Mouse (Mus musculus) hindbrain, postnatal 0 days (tissue): ENCODE data around the gene Cryl1. TPM values are rescaled to one million over a fixed set of nuclear protein-coding genes. Genes with fewer than 3 reads are reported as not detected.

Source experiments
- ATAC-seq: fragments of 200-750 bp; cut with Nextera tagmentation; 2 replicates; pipeline ENCODE4 v1.8.0; 2017; ENCODE audit warnings: mild to moderate bottlenecking, moderate TSS enrichment, moderate library complexity
- DNase-seq: peaks from one replicate; pipeline ENCODE4 v3.0.0-alpha.2; 2015; ENCODE audit warnings: low spot score
- H3K27ac ChIP-seq: fragments of 300-500 bp; sonication (generic); 2 replicates; pipeline ENCODE4 v1.5.1; 2014; ENCODE audit warnings: mild to moderate bottlenecking
- H3K27me3 ChIP-seq: fragments of 300-500 bp; sonication (generic); 2 replicates; pipeline ENCODE4 v1.6.1; 2014; ENCODE audit warnings: low read length, mixed read lengths; ENCODE audit not compliant: insufficient read depth
- H3K36me3 ChIP-seq: fragments of 300-500 bp; sonication (generic); 2 replicates; pipeline ENCODE4 v1.6.1; 2014; ENCODE audit warnings: low read length, mixed read lengths; ENCODE audit not compliant: insufficient read depth
- H3K4me1 ChIP-seq: fragments of 300-500 bp; sonication (generic); 2 replicates; pipeline ENCODE4 v1.6.1; 2014; ENCODE audit warnings: antibody characterized with exemption, low read length, mixed read lengths; ENCODE audit not compliant: insufficient read depth
- H3K4me2 ChIP-seq: fragments of 300-500 bp; sonication (generic); 2 replicates; pipeline ENCODE4 v1.6.1; 2014; ENCODE audit warnings: low read depth, mild to moderate bottlenecking, low read length, moderate library complexity, mixed read lengths
- H3K4me3 ChIP-seq: fragments of 300-500 bp; sonication (generic); 2 replicates; pipeline ENCODE4 v1.5.1; 2014; ENCODE audit warnings: low read length
- H3K9ac ChIP-seq: fragments of 300-500 bp; sonication (generic); replicated peaks from 2 replicates; pipeline ENCODE4 v1.6.1; 2014; ENCODE audit warnings: mild to moderate bottlenecking, low read length, moderate library complexity, mixed read lengths
- H3K9me3 ChIP-seq: fragments of 300-500 bp; sonication (generic); 2 replicates; pipeline ENCODE4 v1.6.1; 2016; ENCODE audit warnings: low read length, mixed read lengths
- CTCF ChIP-seq: IDR thresholded peaks from 2 replicates; pipeline ENCODE4 v1.5.1; 2016; ENCODE audit warnings: antibody characterized with exemption, control low read depth, low read depth
- WGBS: fragments of 180-500 bp; shearing (Covaris S2); extraction: QIAGEN DNeasy Blood & Tissue Kit; methylation state at CpG from one replicate; pipeline ENCODE4 v1.1.7; 2014; 5-methylcytosine and 5-hydroxymethylcytosine counted together
- polyA plus RNA-seq: library from polyadenylated mRNA; unstranded; fragments of >200 nt; fragmentation: Nextera tagmentation; extraction: Ambion mirVana; gene quantifications from 2 replicates; pipeline ENCODE4 v1.2.1, GENCODE M21; 2015
- total RNA-seq: library from RNA; depleted of rRNA; stranded (reverse); fragments of >200 nt; gene quantifications from 2 replicates; pipeline ENCODE4 v1.2.3, GENCODE M21; 2014

Gene Cryl1
- total and polyA plus RNA-seq, 2 experiments from 2014 or later = 16.0 to 19.3 TPM

- DNase-seq = no peak
- Histone ChIP-seq H3K4me3 (no peak overlapping the region), H3K27ac (no peak overlapping the region), H3K9me3 (no peaks in the 10 kb centered on the region), H3K36me3 (no peaks in the 10 kb centered on the region), H3K4me1 (no peaks in the 10 kb centered on the region), H3K27me3 (no peaks in the 10 kb centered on the region), H3K9ac (no peak overlapping the region), H3K4me2 (no peak overlapping the region)
- 89% methylated on average over 3 of the region's 3 CpGs for WGBS
- no peak for ATAC-seq
- no peak for TF ChIP-seq CTCF
These were observed 117.5 kb downstream of the Cryl1 start for GRCm38 (mm10) chr14:57280835-57281234.

DNA sequence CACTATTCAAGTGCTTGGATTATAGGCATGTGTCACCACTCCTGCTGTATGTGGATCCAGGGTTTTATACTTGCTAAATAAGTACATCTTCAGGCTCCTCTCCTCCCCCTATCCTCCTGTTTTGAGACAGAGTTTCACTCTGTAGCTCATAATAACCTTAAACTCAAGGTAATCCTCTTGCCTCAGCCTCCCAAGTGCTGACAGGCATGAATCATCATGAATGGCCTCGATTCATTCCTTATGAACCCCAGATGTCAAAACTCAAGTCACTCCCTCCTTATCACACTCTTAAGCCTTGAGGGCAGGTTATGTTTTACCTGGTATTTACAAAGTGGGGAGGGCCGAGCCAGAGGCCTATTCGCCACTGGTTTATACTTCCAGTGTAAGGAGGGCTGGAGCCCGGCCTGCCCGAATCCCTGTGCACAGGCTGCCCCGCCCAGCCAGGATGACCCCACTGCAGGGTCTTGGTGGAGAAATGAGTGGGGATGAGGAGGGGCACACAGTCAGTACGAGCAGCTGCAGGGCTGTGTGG lies 121.8 kb downstream of the Cryl1 start:
- TF ChIP-seq CTCF = no peak
- DNase-seq = no peak
- no peak overlapping the region for H3K27ac ChIP-seq
- H3K4me2 ChIP-seq = no peak overlapping the region
- H3K4me1 ChIP-seq = no peaks in the 10 kb centered on the region
- H3K9me3 ChIP-seq = no peaks in the 10 kb centered on the region
- no peak overlapping the region for H3K9ac ChIP-seq
- WGBS = 85% methylated on average over 7 of the region's 7 CpGs
- no peaks in the 10 kb centered on the region for H3K36me3 ChIP-seq
- H3K27me3 ChIP-seq = no peaks in the 10 kb centered on the region
- no peak for ATAC-seq
- no peak overlapping the region for H3K4me3 ChIP-seq

DNA sequence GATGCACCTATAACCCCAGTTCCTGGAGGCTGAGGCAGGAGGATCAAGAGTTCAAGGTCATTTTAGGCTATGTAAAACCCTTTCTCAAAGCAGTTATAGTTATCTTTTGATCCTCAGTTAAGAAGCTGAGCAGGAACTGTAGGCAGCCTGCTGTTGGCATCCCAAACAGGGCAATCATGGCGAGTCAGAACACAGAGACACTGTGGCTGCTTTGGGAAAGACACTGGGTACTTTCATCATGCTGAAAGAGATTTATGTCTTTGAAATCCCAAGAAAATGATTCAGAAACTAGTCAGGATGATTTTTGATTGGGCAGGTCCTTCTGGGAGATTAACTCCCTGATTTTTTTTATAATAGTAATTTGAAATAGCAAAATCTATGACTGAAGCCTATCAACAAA lies 126.0 kb downstream of the Cryl1 start:
- no peak for DNase-seq
- Histone ChIP-seq H3K4me3 (no peak overlapping the region), H3K4me1 (no peaks in the 10 kb centered on the region), H3K4me2 (no peak overlapping the region), H3K27ac (no peak overlapping the region), H3K36me3 (no peaks in the 10 kb centered on the region), H3K27me3 (no peaks in the 10 kb centered on the region), H3K9me3 (no peaks in the 10 kb centered on the region), H3K9ac (no peak overlapping the region)
- WGBS = 82% methylated on average over 1 of the region's 1 CpGs
- no peak for TF ChIP-seq CTCF
- ATAC-seq = no peak

DNA sequence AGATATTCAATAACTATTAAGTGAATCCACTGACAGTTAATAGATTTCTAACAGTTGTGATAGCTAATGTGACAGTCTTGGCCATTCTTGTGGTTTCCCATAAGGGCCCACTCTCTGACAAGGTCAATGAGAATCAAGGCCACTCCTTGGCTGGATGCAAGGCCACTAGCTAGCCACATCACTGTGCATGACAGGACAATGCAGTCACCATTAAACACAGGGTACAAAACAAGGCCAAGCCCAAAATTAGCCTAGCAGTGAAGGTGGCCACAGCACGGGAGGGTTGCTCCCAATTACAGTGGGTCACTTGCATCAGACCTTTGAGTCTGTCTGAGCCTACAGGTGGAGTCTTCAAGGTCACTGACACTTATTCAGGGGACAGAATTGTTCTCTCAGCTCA lies 126.5 kb downstream of the Cryl1 start:
- Histone ChIP-seq H3K4me2 (no peak overlapping the region), H3K36me3 (no peaks in the 10 kb centered on the region), H3K4me3 (no peak overlapping the region), H3K9ac (no peak overlapping the region), H3K4me1 (no peaks in the 10 kb centered on the region), H3K27me3 (no peaks in the 10 kb centered on the region), H3K27ac (no peak overlapping the region), H3K9me3 (no peaks in the 10 kb centered on the region)
- 54% methylated on average over 1 of the region's 1 CpGs for WGBS
- ATAC-seq (no peak), DNase-seq (no peak)
- TF ChIP-seq CTCF = no peak

DNA sequence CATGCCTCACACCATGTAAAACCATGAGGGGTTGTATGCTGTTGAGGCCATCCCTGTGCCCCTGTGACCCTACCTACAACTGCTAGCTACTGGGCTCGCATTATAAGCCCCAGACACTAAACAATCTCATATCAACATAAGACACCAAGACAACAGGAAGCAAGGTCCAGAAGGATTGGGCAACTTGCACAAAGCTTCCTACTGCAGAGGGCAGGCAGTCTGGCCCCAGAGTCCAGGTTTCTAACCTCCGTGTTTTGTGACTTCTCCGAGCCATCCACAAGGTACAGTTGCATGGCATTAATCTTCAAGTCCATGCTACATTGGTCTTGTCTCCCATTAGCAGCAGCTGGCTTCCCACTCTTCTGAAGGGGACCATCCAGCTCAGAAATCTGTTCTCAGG lies 129.4 kb downstream of the Cryl1 start:
- Histone ChIP-seq H3K4me3 (no peak overlapping the region), H3K27me3 (no peaks in the 10 kb centered on the region), H3K9me3 (no peaks in the 10 kb centered on the region), H3K27ac (no peak overlapping the region), H3K4me1 (no peaks in the 10 kb centered on the region), H3K36me3 (no peaks in the 10 kb centered on the region), H3K4me2 (no peak overlapping the region), H3K9ac (no peak overlapping the region)
- DNase-seq = no peak
- ATAC-seq = no peak
- WGBS = 92% methylated on average over 3 of the region's 3 CpGs
- no peak for TF ChIP-seq CTCF

DNA sequence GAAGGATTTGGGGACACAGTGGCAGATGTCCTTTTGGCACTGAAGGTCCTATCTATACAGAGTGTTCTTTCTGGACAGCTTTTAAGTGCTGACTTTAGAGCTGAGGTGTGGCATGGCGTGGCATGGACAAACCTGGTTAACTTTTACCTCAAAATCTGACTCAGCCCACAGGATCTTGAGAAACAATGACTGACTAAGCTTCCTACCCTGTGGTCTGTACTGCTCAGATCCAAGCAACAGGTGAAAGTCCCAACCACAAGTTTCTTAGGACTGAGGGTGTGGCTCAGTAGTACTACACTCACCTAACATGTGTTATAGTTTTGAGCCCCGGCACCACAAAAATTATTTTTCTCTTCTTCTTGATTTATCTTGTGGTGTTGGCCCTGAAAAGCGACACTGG lies 130.0 kb downstream of the Cryl1 start:
- Histone ChIP-seq H3K27ac (no peak overlapping the region), H3K9ac (no peak overlapping the region), H3K27me3 (no peaks in the 10 kb centered on the region), H3K36me3 (no peaks in the 10 kb centered on the region), H3K9me3 (no peaks in the 10 kb centered on the region), H3K4me3 (no peak overlapping the region), H3K4me2 (no peak overlapping the region), H3K4me1 (no peaks in the 10 kb centered on the region)
- WGBS = 92% methylated on average over 3 of the region's 3 CpGs
- DNase-seq (no peak), ATAC-seq (no peak)
- TF ChIP-seq CTCF = no peak

DNA sequence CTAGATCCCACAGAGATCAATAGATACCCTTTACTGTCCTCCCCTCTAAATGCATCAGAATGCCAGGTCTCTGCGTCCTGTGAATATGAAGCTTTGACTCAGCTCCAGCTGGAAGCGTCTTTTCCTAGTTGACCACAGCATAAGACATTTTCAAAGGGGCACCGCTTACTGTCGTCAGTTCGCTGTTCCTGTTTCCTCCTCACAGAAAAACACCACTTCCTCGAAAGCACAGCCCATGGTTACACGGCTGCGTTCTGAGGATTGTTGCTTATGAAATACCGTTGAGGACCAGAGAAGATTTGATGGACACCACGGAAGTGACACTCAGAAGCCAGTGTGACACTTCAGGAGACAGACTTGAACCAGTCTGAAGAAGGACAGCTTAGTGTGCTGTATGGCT lies 134.4 kb downstream of the Cryl1 start:
- no peak overlapping the region for H3K4me3 ChIP-seq
- TF ChIP-seq CTCF = no peak
- no peak for ATAC-seq
- H3K9me3 ChIP-seq = no peaks in the 10 kb centered on the region
- H3K27me3 ChIP-seq = no peaks in the 10 kb centered on the region
- H3K4me1 ChIP-seq = no peaks in the 10 kb centered on the region
- H3K9ac ChIP-seq = no peak overlapping the region
- H3K36me3 ChIP-seq = no peaks in the 10 kb centered on the region
- H3K27ac ChIP-seq = no peak overlapping the region
- no peak for DNase-seq
- 74% methylated on average over 10 of the region's 10 CpGs for WGBS
- H3K4me2 ChIP-seq = no peak overlapping the region
